Mouse (Mus musculus): ENCODE results near the gene Palld.

The Palld gene

DNA sequence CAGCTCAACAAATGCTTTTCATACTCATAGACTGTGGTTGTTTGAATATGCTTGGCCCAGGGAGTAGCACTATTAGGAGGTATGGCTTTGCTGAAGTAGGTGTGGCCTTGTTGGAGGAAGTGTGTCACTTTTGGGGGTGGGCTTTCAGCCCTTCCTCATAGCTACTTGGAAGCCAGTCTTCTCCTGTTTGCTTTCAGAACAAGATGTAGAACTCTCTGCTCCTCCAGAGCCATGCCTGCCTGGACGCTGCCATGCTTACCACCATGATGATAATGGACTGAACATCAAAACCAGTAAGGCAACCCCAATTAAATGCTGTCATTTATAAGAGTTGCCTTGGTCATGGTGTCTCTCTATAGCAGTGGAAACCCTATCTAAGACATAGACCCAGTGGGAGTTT, 217.2 kb downstream of the Palld start:
- WGBS, result 100% methylated on average over 1 of the region's 1 CpGs

DNA sequence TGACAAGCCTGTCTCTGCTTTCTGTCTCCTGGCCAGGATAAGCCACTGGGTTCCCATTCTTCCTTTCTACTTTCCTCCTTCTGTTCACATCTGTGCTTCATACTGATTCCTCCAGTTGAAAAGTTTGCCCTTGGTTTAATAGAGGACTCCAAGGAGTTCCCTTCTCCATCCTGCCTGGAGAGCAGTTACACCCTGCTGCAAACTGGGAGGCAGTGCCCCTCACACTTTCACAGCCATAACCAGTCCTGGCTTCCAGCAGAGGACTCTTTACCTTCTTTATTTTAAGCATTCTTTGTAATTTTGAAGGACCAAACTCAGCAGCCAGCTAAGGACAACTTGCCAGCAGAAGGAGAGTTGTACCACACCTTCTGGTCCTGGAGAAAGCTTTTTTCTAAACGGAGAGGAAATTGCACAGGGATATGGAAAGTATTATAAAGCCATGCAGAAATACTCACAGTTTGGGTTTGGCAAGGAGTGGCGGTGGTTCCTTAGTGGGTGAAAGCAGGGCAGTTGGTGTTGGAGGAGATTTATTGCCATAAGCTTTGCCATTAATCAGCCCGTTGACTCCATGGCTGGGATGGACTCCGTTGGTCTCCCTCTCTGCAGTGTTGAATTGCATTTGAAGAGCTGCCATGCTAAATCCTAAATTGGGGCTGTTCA, 218.1 kb downstream of the Palld start:
- 83% methylated on average over 4 of the region's 4 CpGs for WGBS

DNA sequence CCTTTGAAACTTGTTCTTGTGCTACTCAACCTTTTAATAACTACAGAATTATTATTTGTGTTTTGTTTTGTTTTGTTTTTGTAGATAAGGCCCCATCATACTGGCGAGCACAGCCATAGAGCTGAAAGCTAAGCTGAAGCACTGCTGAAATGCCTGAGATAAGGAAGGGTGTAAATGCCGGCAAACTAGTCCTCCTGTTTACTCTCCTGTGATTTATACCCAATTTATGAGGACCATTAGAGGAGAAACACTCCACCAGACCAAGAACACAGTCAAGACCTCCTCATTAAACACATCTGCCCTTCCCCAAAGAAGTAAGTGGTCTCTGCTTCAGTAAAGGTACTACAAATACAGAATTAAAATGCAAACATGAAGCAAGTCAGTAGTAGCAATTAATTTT, 219.6 kb downstream of the Palld start:
- 95% methylated on average over 2 of the region's 2 CpGs for WGBS

DNA sequence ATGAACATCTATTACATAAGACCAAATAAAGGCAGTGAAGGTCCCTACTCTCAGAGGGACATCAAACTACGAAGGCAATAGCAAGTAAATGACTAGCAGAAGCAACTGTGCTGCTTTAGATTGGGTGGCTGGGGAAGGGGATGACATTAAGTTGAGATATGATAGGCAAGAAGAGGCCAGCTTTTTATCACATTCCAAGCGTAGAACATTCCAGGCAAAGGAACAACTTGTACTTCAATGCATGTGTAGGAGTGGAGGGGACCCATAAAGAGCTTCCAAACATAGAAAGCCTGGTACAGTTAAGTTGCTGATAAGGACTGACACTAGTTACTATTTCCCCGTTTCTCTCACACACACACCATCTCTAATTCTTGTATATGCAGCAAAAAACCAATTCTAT, 221.3 kb downstream of the Palld start:
- 81% methylated on average over 3 of the region's 3 CpGs for WGBS

DNA sequence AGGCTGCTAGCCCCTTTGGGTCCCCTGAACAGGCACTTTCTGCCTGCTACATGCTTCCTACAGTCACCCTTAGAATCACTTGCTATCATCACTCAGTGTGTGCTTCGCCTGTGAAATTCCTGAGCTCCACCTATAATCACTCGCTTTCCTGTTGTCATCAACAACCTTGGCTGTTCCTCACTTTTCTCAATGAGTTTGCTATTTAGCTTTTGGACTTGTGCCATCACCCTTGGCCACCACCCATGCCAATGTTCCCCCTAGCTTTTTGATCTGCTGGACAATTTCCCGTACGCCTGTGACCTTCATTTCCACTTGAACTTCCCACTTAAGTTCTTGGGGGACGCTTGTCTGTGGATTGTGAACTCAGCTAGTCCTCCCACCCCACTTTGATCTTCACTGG, 225.3 kb downstream of the Palld start:
- 70% methylated on average over 5 of the region's 5 CpGs for WGBS

DNA sequence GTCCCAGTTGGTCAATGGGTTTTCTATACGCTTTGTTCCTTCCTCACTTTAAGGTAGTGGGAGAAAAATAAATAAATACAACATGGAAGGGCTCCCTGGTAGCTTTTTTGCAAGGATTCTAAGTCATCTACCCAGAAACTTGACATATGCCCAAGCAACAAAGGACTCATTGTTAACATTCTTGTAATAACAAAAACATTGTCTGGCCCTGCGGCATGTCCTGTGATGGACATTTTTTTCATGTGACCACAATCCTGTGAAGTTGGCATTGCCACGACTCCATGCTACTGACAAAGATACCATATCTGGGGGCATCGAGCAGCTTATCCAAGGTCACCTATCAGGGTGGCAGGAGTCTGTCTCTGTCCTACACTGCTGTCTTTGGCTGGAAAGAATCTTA, 232.1 kb downstream of the Palld start:
- whole genome bisulfite sequencing, result 73% methylated on average over 4 of the region's 4 CpGs

DNA sequence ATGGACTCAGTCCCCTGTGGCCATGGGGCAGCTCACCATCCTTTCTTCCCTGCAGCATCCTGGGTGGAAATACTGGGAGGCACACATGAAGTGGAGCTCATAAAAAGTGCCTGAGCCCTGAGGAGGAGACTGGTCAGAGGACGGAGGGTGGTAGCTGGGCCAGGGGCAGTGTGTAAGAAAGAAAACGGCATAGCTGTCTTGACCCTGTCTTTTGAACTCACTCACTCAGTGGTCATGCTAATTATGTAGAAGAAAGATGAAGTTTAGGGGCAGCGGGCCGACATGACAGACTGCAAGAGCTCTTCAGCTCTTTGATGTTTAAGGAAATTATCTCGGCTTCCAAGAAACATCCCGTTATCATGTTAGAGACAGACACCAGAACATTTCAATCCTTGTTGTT, 235.6 kb downstream of the Palld start:
- WGBS, result 68% methylated on average over 6 of the region's 6 CpGs

DNA sequence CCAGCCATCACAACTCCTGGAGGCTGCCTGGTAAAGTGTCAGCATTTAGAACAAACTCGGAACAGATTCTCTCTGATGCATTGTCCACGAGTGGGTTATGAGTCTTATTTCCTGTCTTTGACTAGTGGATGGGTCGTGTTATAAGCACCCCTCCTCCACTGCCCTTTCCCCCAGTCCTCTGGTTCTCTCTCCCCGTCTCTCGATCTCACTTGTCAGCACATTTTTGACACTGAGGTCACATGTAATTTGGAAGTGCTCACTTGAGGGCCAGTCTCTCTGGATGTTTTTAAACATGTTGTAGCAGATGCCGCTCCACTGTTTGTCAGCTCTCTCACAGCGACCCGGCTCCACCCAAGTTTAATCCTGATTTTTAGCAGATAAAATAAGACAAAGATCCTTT, 237.5 kb downstream of the Palld start:
- WGBS, result 66% methylated on average over 8 of the region's 8 CpGs

DNA sequence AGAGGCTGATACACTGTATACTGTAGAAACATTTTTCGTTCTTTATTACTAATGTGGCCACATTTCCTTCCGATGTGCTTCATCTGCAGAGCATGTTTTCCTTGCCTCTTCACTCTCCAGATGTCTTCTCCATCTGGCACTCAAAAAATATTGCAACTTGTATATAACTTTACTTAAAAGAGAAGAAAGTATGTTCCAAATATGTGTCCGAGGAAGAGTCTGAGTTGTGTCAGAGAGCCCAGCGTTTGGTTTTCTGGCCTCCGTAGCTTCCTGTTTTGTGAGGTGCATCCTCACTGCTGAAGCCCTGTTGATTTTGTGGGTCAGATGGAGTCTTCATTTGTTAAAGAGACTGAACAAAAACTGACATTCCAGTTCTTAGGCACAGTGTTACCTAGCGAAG, 238.3 kb downstream of the Palld start:
- 62% methylated on average over 6 of the region's 6 CpGs for WGBS

DNA sequence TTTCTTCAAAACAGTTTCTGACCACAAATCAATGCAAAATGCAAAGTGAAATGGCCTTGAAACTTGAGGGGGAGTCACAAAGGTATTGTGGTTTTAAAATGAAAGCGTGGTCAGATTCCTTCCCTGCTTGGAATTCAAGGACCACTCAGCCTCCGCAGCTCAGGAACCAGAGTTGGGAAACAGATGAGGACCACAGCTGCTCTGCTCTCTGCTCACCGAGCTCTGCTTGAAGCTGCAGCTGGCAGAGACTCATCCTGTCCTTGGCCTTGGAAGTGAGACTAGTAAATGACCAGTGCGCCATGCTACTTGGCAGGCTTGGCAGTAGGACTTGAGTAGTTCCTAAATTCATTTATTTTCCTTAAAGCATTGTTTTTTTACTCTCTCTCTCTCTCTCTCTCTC, 239.7 kb downstream of the Palld start:
- 86% methylated on average over 4 of the region's 4 CpGs for WGBS

DNA sequence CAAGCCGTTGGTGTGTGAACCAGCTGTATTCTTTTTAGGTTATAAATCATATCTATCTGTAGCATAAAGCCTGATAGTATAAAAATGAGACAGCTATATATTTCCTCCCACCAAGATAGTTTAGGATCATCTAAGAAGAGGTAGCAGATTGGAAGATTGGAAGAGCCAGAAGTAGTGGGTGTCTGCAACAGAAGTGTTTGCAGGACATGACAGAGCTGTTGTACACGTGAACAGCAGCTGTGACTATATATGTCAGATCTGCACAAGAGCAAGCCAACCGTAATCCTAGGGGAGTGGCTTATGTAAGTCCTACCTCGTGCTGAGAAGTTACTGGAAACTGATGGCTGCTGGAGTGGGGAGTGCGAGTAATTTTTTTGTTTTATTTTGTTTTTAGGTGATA, 240.9 kb downstream of the Palld start:
- 68% methylated on average over 5 of the region's 5 CpGs for WGBS

DNA sequence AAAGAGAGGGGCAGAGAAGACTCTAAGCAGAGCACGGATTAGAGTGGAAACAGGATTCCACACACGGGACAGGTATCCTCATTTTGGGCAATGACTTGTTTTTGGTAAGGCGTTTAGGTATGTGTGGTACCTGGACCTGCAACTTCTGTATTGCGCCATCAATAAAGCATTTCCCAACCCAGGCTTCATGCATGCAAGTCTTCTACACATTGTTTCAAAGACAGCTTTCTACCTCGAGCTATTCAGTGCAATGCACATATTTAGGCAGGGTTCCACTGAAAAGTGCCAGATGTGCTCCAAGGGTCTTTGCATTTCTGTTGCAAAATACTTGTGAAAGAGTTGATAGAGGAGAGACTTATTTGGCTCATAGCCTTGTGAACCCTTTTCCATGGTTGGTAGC, 241.5 kb downstream of the Palld start:
- 91% methylated on average over 5 of the region's 5 CpGs for WGBS

DNA sequence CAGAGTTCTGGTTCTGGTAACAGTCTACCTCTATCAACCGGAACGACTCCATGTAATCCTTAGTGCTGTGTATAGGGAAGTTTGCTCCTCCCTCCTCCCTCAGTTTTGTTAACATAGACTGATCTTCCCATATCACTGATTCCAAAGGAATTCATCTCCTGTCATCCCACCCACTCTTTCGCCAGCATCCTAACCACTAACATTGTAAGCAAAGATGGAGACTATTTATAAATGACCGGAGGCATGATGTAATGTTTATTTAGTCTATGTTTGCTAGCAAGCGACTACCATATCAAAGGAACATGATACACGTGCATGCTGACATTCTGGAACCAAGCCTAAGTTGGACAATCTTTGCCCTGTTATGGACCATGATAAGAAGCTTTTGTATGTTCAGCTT, 250.5 kb downstream of the Palld start:
- 74% methylated on average over 6 of the region's 6 CpGs for WGBS

DNA sequence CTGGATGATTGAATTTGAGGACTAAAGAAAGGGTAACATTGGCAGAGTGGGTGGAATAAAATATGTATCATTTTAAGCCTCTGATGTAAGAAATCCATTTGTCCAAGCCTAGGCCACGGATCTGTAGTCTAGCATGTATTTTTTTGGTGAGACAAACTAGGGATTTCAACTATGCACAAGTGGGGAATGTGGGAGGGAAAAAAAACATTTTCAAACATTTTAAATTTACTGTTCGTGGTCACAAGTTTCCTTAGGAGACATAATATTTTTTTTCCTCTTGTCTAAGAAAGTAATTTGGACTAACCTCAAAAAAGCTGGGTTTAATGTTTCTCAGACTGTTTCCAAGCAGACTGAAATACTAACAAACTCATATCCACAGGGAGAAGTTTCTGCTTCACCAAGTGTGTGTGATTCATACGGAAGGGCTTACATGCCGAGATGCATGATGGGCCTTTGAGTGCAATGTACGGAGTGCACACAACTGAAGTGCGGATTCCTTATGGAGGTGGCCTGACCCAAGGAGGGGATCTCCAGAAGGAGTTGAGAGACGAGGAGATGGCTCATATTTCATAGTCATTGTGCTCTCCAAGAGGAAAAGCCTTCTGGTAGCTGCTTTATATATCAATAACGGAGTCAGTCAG, 256.2 kb downstream of the Palld start:
- WGBS, result 63% methylated on average over 8 of the region's 8 CpGs

DNA sequence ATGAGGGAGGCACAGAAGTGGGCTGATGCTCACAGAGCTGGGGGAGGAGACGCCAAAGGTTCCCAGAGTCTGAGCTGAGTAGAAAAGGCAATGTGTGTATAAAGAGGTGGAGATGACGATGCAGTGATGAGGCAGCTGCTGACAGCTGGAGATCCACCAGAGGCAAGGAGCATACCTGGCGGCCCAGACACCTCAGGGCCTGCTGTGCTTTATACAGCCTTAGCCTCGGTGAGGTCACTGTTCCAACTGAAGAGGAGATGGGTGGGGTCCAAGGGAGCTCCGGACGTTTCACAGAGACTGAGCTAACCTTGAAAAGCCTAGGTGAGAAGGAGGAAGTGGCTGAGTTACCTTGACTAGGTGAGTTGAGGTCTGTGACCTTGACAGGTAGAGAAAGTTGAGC, 256.8 kb downstream of the Palld start:
- WGBS, result 75% methylated on average over 6 of the region's 6 CpGs

DNA sequence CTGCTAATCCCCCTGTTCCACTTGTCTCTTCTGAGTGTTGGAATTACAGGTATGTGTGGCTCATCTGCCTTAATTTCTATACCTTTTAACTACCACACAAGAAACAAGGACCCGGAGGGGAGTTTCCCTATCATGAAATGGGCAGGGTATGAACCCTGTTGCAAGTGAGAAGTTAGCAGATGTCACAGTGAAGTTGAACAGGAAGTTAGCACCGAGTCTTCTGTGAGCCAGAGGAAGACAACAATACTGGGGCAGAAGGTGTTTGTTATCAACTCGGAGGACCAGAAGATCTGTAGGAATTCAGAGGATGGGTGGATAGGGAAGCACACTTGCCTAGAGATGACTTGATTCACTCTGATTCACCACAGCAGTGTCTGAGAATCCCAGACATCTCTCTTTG, 259.3 kb downstream of the Palld start:
- WGBS, result 76% methylated on average over 3 of the region's 3 CpGs

DNA sequence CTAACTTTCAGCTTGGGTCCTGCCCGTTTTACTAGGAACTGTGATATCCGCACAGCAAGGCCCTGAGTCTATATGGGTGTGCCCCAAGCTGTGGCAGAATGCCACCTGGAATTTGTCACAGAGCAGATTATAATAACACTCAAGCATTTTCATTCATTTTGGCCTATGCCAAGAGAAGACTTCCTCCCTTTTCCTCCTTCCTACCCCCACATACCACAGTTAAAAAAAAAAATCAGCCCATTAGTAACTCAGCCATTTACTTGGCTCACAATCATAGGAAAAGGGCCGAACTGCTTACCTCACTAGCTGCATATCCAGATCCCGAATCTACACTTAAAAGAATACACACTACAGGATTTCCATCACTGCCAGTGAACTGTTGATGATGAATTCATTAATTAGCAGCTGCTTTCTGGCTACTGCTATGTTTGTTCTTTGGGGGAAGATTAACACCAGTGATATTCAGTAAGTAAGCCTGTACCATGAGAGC, 260.1 kb downstream of the Palld start:
- WGBS, result 67% methylated on average over 4 of the region's 4 CpGs

DNA sequence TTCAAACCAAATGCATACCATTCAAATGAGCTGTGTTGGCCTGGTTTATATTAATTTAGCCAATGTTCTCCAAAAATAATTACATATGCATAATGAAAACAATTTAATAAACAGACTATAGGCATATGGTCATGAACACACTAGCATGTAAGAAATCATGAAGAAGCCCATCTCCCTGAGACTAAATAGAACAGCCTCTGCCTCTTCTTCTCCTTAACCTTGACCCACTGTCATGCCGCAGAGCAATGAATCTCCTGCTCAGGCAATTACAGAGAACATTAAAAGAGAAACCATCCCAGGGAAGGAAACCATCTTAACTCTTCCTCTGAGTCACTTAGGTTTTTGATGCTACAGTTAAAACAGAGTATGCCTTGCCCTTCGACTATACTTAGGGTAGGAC, 262.9 kb downstream of the Palld start:
- 98% methylated on average over 2 of the region's 2 CpGs for WGBS

DNA sequence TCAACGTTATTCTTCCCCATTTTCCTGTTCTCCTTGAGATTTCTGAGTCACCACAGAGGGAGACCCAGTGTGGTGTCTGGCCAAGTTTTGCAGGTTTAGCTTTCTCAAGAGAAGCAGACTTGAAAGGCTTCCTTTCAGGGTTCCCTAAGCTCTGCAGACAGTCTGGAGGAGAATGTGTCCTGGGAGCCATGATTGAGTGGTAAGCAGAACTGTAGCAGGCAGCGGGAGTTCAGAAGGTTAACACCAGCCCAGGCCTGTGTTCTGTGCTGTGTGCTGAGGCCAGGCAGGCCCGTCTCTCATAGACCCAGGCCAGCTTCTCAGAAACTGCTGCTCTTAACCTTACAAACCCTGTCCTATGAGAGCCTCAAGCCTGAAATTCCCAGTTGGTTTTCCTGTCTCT, 263.5 kb downstream of the Palld start:
- WGBS, result 64% methylated on average over 3 of the region's 3 CpGs

DNA sequence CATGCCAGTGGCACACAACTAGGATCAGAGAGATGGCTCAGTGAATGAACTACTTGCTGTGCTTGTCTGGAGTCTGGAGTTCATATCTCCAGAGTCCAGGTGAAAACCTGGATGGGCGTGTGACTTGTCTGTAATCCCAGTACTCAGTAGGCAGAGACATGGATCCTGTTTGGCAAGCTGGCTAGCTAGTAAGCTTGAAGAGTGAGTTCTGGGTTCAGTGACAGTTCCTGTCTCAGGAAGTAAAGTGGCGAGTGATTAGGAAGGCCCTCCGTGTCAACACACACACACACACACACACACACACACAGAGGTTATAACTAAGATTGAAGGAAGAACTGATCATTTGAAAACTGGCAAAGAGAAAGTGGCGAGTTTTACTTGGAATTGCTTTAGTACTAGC, 264.8 kb downstream of the Palld start:
- WGBS, result 90% methylated on average over 4 of the region's 4 CpGs

DNA sequence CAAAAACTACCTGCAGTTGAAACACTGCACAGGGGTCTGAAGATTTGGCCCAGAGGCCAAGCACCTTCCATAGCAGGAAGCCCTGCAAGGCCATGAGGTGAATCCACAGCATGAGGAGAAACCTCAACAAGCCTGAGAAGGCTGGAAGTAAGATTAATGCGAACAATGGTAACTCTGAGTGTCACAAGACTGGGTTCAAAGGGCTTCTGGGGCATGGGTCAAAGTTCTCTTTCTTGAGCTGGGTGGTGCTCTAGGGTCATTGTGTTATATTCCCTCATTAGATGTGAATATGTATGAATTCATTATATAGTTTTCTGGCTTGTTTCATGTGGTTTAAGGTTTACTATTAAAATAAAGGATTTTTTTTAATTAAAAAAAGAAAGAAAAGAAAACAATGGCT, 267.7 kb downstream of the Palld start:
- WGBS, result 92% methylated on average over 1 of the region's 1 CpGs

DNA sequence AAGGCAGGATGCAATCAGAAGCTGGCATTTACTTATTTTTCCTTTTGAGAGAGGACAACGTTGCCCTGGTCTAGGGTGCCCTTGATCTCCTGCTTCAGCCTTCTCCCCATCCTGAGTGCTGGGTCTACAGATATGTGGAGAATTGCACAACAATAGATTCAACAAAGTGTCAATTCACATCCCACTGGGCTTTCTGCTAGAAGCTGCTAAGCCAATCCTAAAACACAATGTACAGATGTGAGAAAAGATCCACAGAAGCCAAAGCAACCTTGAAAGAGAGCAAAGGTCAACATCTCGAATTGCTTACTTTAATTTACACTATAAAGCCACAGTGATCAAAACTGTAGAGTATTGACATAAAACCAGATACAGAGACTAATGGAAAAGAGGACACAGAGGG, 270.2 kb downstream of the Palld start:
- WGBS, result 72% methylated on average over 2 of the region's 2 CpGs

DNA sequence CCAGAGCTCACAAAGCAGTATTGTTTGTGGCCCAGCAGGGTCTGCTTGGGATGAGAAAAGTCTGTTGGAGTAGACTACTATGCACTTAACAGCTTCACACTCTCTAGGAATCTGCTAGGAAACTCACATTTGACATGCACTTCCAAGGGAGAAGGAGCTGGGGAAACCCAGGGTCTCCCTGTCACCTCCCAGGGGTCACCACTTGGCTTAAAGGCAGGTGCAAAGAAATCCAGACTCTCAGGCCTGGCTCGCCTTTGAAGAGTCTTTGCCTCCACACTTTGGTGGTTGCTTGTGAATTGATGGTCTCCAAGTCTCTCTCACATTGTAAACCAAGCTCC, 272.9 kb downstream of the Palld start:
- WGBS, result 88% methylated on average over 1 of the region's 1 CpGs
